Mouse (Mus musculus): ENCODE measurements around the gene Plekha5.
"Not testable (repeated sequence)": the region's sequence is repeated elsewhere in the genome, so short reads cannot be mapped to it uniquely, and the experiment has no call there.

The Plekha5 gene

GRCm38 (mm10) chr6:140490220-140490619 is 66.4 kb downstream of the Plekha5 start:
- DNase-seq (ENCODE audit: low spot score): no peak

- peak; percentile 16 for DNase-seq (ENCODE audit: low spot score)
Observed at GRCm38 (mm10) chr6:140490921-140491537, 67.2 kb downstream of the Plekha5 start.

GRCm38 (mm10) chr6:140492043-140492442 is 68.2 kb downstream of the Plekha5 start:
- DNase-seq (ENCODE audit: low spot score): no peak

- DNase-seq (ENCODE audit: low spot score): no peak
Observed at GRCm38 (mm10) chr6:140498074-140498473, 74.2 kb downstream of the Plekha5 start.

GRCm38 (mm10) chr6:140498958-140499357 is 75.1 kb downstream of the Plekha5 start:
- no peak for DNase-seq (ENCODE audit: low spot score)

- not testable (repeated sequence) for DNase-seq (ENCODE audit: low spot score)
Observed at GRCm38 (mm10) chr6:140500829-140501228, 77.0 kb downstream of the Plekha5 start.

- no peak for DNase-seq (ENCODE audit: low spot score)
Observed at GRCm38 (mm10) chr6:140501841-140502240, 78.0 kb downstream of the Plekha5 start.

GRCm38 (mm10) chr6:140504796-140505195 is 80.9 kb downstream of the Plekha5 start:
- DNase-seq (ENCODE audit: low spot score): no peak

GRCm38 (mm10) chr6:140507605-140508004 is 83.8 kb downstream of the Plekha5 start:
- DNase-seq (ENCODE audit: low spot score): no peak

- DNase-seq (ENCODE audit: low spot score): no peak
Observed at GRCm38 (mm10) chr6:140508475-140509150, 84.8 kb downstream of the Plekha5 start.

GRCm38 (mm10) chr6:140509151-140509530 is 85.3 kb downstream of the Plekha5 start:
- DNase-seq (ENCODE audit: low spot score): no peak

GRCm38 (mm10) chr6:140512016-140512415 is 88.2 kb downstream of the Plekha5 start:
- DNase-seq (ENCODE audit: low spot score): no peak

GRCm38 (mm10) chr6:140512427-140512826 is 88.6 kb downstream of the Plekha5 start:
- no peak for DNase-seq (ENCODE audit: low spot score)

GRCm38 (mm10) chr6:140514205-140515110 is 90.6 kb downstream of the Plekha5 start:
- DNase-seq (ENCODE audit: low spot score): peak; percentile 46

- no peak for DNase-seq (ENCODE audit: low spot score)
Observed at GRCm38 (mm10) chr6:140515550-140515949, 91.7 kb downstream of the Plekha5 start.

GRCm38 (mm10) chr6:140516202-140516601 is 92.3 kb downstream of the Plekha5 start:
- DNase-seq (ENCODE audit: low spot score): no peak

- DNase-seq (ENCODE audit: low spot score): peak; percentile 28
Observed at GRCm38 (mm10) chr6:140517188-140517587, 93.3 kb downstream of the Plekha5 start.

- DNase-seq (ENCODE audit: low spot score): no peak
Observed at GRCm38 (mm10) chr6:140519019-140519418, 95.2 kb downstream of the Plekha5 start.

- no peak for DNase-seq (ENCODE audit: low spot score)
Observed at GRCm38 (mm10) chr6:140519488-140520159, 95.8 kb downstream of the Plekha5 start.

GRCm38 (mm10) chr6:140520961-140521360 is 97.1 kb downstream of the Plekha5 start:
- DNase-seq (ENCODE audit: low spot score): no peak

- no peak for DNase-seq (ENCODE audit: low spot score)
Observed at GRCm38 (mm10) chr6:140521832-140522231, 98.0 kb downstream of the Plekha5 start.

- DNase-seq (ENCODE audit: low spot score): no peak
Observed at GRCm38 (mm10) chr6:140523600-140523999, 99.7 kb downstream of the Plekha5 start.
